Mouse (Mus musculus) liver, embryonic 14.5 days (tissue): ENCODE data around the gene Mief2. TPM values are rescaled to one million over a fixed set of nuclear protein-coding genes. Genes with fewer than 3 reads are reported as not detected.
A peak's percentile ranks its signal among the peaks of the same experiment; 100 is the strongest.

Source experiments
- ATAC-seq: fragments of 200-750 bp; cut with Nextera tagmentation; 2 replicates; pipeline ENCODE4 v1.8.0; 2017; ENCODE audit warnings: moderate number of reproducible peaks, mild to moderate bottlenecking, moderate library complexity; ENCODE audit not compliant: insufficient read depth
- DNase-seq, 3 experiments: peaks; one replicate each; pipeline ENCODE4 v3.0.0-alpha.2; 2012 to 2013; ENCODE audit warnings: low read depth in 3 of 3, low spot score in 3 of 3
- H3K27ac ChIP-seq: fragments of 300-500 bp; sonication (generic); 2 replicates; pipeline ENCODE4 v1.5.1; 2014; ENCODE audit warnings: moderate library complexity, mild to moderate bottlenecking, control low read depth, inconsistent platforms
- H3K27me3 ChIP-seq: fragments of 300-500 bp; sonication (generic); 2 replicates; pipeline ENCODE4 v1.6.1; 2014; ENCODE audit warnings: mild to moderate bottlenecking, low read length, moderate library complexity; ENCODE audit not compliant: control insufficient read depth, insufficient read depth
- H3K36me3 ChIP-seq: fragments of 300-500 bp; sonication (generic); replicated peaks from 2 replicates; pipeline ENCODE4 v1.6.1; 2014; ENCODE audit warnings: low read depth; ENCODE audit not compliant: control insufficient read depth, insufficient read depth
- H3K4me1 ChIP-seq, 2 experiments: fragments of 200-500 bp in 1 of 2; fragments of 300-500 bp in 1 of 2; sonication (generic) in 1 of 2; replicated peaks; 2 replicates each; pipeline ENCODE4 v1.6.1; 2012 to 2014; ENCODE audit warnings: antibody characterized with exemption in 1 of 2, inconsistent platforms in 1 of 2, low read length in 1 of 2; ENCODE audit not compliant: control insufficient read depth in 2 of 2, insufficient read depth in 2 of 2
- H3K4me2 ChIP-seq: fragments of 300-500 bp; sonication (generic); 2 replicates; pipeline ENCODE4 v1.6.1; 2014; ENCODE audit warnings: low read depth, mild to moderate bottlenecking, control low read depth, moderate library complexity
- H3K4me3 ChIP-seq, 2 experiments: fragments of 200-500 bp in 1 of 2; fragments of 300-500 bp in 1 of 2; sonication (generic) in 1 of 2; 2 replicates each; pipeline ENCODE4 v1.5.1; 2012 to 2014; ENCODE audit warnings: low read depth in 2 of 2, low read length in 2 of 2, mild to moderate bottlenecking in 2 of 2, control low read depth in 1 of 2, inconsistent platforms in 1 of 2, moderate library complexity in 1 of 2; ENCODE audit not compliant: insufficient read depth in 1 of 2
- H3K9ac ChIP-seq: fragments of 300-500 bp; sonication (generic); replicated peaks from 2 replicates; pipeline ENCODE4 v1.6.1; 2014; ENCODE audit warnings: mild to moderate bottlenecking, control low read depth, moderate library complexity
- H3K9me3 ChIP-seq: fragments of 300-500 bp; sonication (generic); 2 replicates; pipeline ENCODE4 v1.6.1; 2016; ENCODE audit warnings: low read length, mixed read lengths; ENCODE audit not compliant: control insufficient read depth
- CTCF ChIP-seq: IDR thresholded peaks from 2 replicates; pipeline ENCODE4 v1.5.1; 2016; ENCODE audit warnings: antibody characterized with exemption, low read depth, control low read depth
- EP300 ChIP-seq: IDR thresholded peaks from 2 replicates; pipeline ENCODE4 v1.6.1; 2016; ENCODE audit warnings: antibody characterized with exemption, low read depth
- WGBS: fragments of 180-500 bp; shearing (Covaris S2); extraction: QIAGEN DNeasy Blood & Tissue Kit; methylation state at CpG from one replicate; pipeline ENCODE4 v1.1.7; 2014; ENCODE audit not compliant: insufficient replicate concordance; 5-methylcytosine and 5-hydroxymethylcytosine counted together
- polyA plus RNA-seq, 2 experiments: library from polyadenylated mRNA; depleted of rRNA in 1 of 2; stranded (reverse) in 1 of 2; unstranded in 1 of 2; fragments of >200 nt; fragmentation: Nextera tagmentation in 1 of 2; extraction: Ambion mirVana in 1 of 2; gene quantifications; 2 replicates each; pipeline versions ENCODE4 v1.2.1 to v1.2.3; 2012 to 2014

Gene Mief2
- polyA plus RNA-seq, 2 experiments, result 1.8 TPM

DNA sequence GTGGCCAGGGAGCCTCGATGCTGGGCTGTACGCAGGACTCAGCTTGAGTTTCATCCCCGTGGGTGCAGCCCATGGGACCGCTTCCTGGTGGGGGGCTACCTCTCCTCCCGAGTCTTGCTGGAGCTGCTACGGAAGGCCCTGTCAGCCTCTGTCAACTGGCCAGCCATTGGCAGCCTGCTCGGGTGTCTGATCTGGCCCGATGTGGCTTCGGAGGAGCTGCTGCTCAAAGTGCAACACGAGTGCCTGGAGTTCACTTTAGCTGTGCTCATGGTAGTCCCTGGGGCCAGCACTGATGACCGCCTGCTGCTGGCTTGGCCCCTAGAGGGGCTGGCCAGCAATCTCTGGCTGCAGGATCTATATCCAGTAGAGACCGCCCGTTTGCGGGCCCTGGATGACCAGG is 3.1 kb downstream of the Mief2 start:
- Histone ChIP-seq H3K4me2 (no peak overlapping the region), H3K27ac (no peak overlapping the region), H3K9me3 (no peaks in the 10 kb centered on the region), H3K4me1 (peaks cover 14 to 20% of the 10 kb centered on the region in 2 experiments), H3K4me3 (no peak overlapping the region), H3K9ac (no peak overlapping the region), H3K36me3 (no peaks in the 10 kb centered on the region), H3K27me3 (no peaks in the 10 kb centered on the region)
- 87% methylated on average over 14 of the region's 14 CpGs for WGBS
- no peak for TF ChIP-seq CTCF
- TF ChIP-seq EP300, result no peak
- no peak for DNase-seq
- no peak for ATAC-seq

DNA sequence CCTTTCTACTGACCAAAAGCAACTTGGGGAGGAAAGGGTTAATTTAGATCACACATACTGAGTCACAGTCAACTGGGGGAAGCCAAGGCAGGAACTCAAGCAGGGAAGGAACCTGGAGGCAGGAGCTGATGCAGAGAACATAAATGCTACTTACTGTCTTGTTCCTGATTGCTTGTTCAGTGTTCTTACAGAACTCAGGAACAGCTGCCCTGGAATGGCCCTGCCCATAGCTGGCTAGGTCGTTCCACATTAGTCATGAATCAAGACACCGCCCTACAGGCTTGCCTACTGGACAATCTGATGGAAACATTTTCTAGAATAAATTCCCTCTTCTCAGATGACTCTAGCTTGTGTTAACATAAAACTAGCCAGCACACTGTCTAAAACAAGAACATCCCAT is 6.0 kb downstream of the Mief2 start:
- TF ChIP-seq CTCF, result no peak
- TF ChIP-seq EP300, result no peak
- H3K27ac ChIP-seq, result no peak overlapping the region
- peaks cover 4 to 10% of the 10 kb centered on the region in 2 experiments; a peak in 3 of 4 replicates for H3K4me1 ChIP-seq
- no peak for DNase-seq
- no peaks in the 10 kb centered on the region for H3K9me3 ChIP-seq
- no peaks in the 10 kb centered on the region for H3K27me3 ChIP-seq
- ATAC-seq, result no peak
- H3K4me2 ChIP-seq, result no peak overlapping the region
- H3K4me3 ChIP-seq, result no peak overlapping the region
- H3K36me3 ChIP-seq, result no peaks in the 10 kb centered on the region
- no peak overlapping the region for H3K9ac ChIP-seq
- WGBS, result 54% methylated on average over 2 of the region's 2 CpGs

DNA sequence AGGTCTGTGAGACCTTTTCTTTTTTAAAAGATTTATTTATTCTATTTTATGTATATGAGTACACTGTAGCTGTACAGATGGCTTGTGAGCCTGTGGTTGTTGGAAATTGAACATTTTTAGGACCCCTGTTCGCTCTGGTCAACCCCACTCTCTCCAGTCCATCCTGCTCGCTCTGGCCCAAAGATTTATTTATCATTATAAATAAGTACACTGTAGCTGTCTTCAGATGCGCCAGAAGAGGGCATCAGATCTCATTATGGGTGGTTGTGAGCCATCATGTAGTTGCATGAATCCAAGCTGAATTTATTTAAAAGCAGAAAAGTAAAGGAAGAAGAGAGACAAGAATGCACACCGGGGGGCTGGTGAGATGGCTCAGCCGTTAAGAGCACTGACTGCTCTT is 7.0 kb downstream of the Mief2 start:
- 67% methylated on average over 5 of the region's 5 CpGs for WGBS
- H3K27ac ChIP-seq, result no peak overlapping the region
- no peak for DNase-seq
- no peak overlapping the region for H3K4me2 ChIP-seq
- H3K4me1 ChIP-seq, result peaks cover 4 to 9% of the 10 kb centered on the region in 2 experiments; a peak in 3 of 4 replicates
- no peaks in the 10 kb centered on the region for H3K9me3 ChIP-seq
- H3K9ac ChIP-seq, result no peak overlapping the region
- H3K36me3 ChIP-seq, result no peaks in the 10 kb centered on the region
- no peak overlapping the region for H3K4me3 ChIP-seq
- peak; percentile 26; the same call in 1 of the 2 replicates for TF ChIP-seq CTCF
- TF ChIP-seq EP300, result no peak
- H3K27me3 ChIP-seq, result no peaks in the 10 kb centered on the region
- ATAC-seq, result no peak

DNA sequence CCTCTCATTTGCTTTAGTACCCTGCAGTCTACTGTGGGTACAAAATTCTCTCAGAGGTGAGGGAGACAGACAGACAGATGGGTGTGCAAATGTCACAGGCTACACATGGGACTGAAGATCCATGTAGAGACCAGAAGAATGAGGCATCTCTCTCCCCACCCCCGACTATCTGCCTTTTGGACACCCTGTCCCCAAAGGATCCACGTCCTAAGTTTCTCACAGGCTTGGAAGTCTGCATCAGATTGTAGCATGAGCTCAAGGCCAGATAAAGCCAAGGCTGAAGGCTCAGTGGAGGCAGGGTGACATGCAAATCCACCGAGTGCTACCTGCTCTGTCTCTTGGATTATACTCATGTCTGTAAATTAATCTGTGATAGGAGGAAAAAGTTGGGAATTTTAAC is 8.3 kb downstream of the Mief2 start:
- Histone ChIP-seq H3K4me3 (no peak overlapping the region), H3K27me3 (no peaks in the 10 kb centered on the region), H3K9me3 (no peaks in the 10 kb centered on the region), H3K9ac (no peak overlapping the region), H3K36me3 (no peaks in the 10 kb centered on the region), H3K4me2 (no peak overlapping the region), H3K4me1 (peaks cover 4 to 9% of the 10 kb centered on the region in 2 experiments; a peak in 3 of 4 replicates), H3K27ac (no peak overlapping the region)
- TF ChIP-seq EP300, result no peak
- TF ChIP-seq CTCF, result no peak
- 62% methylated on average over 3 of the region's 3 CpGs for WGBS
- no peak for DNase-seq
- ATAC-seq, result no peak

DNA sequence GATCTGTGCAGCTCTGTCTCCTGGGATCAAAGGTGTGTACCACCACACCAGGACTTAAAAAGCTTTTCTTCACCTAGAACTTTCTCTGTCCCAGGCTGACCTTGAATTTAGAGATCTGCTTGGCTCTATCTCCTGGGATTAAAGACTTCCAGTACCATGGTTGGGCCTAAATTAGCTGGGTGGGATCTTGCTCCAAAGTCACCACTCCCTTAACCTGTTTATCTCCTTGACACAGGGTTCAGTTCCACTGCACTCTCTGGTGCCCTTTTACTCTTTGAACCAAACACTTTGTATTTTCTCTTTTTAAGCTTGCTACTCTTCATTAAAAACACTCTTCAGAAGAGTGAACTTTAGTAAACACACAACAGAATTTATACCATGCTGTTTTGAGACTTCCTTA is 9.3 kb downstream of the Mief2 start:
- H3K4me3 ChIP-seq, result no peak overlapping the region
- no peak overlapping the region for H3K27ac ChIP-seq
- no peak overlapping the region for H3K9ac ChIP-seq
- TF ChIP-seq CTCF, result no peak
- TF ChIP-seq EP300, result no peak
- no peaks in the 10 kb centered on the region for H3K9me3 ChIP-seq
- peaks cover 3% of the 10 kb centered on the region; the same call in 1 of the 2 replicates for H3K36me3 ChIP-seq
- H3K4me2 ChIP-seq, result peak overlapping the region; percentile 2; the same call in 1 of the 2 replicates
- peaks cover 4 to 9% of the 10 kb centered on the region in 2 experiments; a peak in 3 of 4 replicates for H3K4me1 ChIP-seq
- ATAC-seq (no peak), DNase-seq (no peak)
- H3K27me3 ChIP-seq, result no peaks in the 10 kb centered on the region
